Mouse (Mus musculus) adrenal gland, adult (tissue): Measurements from ENCODE around the gene Anapc15.
"Not testable (repeated sequence)": the region's sequence is repeated elsewhere in the genome, so short reads cannot be mapped to it uniquely, and the experiment has no call there.

Source experiments
- DNase-seq, 2 experiments: peaks; one replicate each; pipeline ENCODE4 v3.0.0; 2022 to 2023; ENCODE audit warnings: low spot score in 1 of 2; ENCODE audit not compliant: inconsistent age in 2 of 2

Gene Anapc15

GRCm38 (mm10) chr7:101949008-101949407 lies 85.5 kb downstream of the Anapc15 start:
- DNase-seq, result not testable (repeated sequence)
